Comparison of ENCODE assay signal across 8 mouse cellular contexts in the genomic region with DNA sequence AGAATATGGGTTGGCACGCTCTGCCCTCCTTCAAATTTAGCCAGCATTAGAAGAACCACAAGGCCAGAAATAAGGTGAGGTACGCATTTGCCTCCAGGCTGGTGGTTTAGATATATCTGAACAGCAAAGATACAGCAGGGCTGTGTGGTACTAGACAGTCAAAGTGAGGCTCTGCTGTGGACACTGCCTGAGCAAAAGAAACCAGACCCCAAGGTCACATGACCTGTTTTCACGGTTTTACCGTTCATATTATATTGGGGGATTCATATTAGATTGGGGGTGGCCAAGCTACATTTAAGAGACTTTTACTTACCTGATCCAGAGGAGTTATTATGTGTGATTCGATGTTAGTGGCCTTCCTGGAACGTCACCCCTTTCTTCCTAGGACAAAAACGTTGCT. TPM values are rescaled to one million over a fixed set of nuclear protein-coding genes. Genes with fewer than 3 reads are reported as not detected.
DNase-seq lines count a peak whose midpoint lies in the region; ATAC-seq and TF ChIP-seq lines count a peak whose summit lies in the region.

No protein-coding gene starts in this region.

- no peaks in the 10 kb centered on the region for H3K27me3 ChIP-seq in lung, embryonic 16.5 days (ENCODE audit: control insufficient read depth, insufficient read depth, low read depth, low read length)
- no peaks in the 10 kb centered on the region; the same call in 1 of the 2 replicates for H3K27me3 ChIP-seq in embryonic facial prominence, embryonic 12.5 days
- no peaks in the 10 kb centered on the region for H3K27me3 ChIP-seq in hindbrain, postnatal 0 days (ENCODE audit: insufficient read depth, low read length)
- peaks cover 6% of the 10 kb centered on the region; the same call in 1 of the 2 replicates for H3K27me3 ChIP-seq in midbrain, postnatal 0 days (ENCODE audit: insufficient read depth, low read length)

- H3K9me3 ChIP-seq in lung, embryonic 16.5 days (ENCODE audit: control insufficient read depth, low read length): no peaks in the 10 kb centered on the region
- H3K9me3 ChIP-seq in embryonic facial prominence, embryonic 12.5 days: no peaks in the 10 kb centered on the region
- no peaks in the 10 kb centered on the region for H3K9me3 ChIP-seq in hindbrain, postnatal 0 days (ENCODE audit: low read length)
- H3K9me3 ChIP-seq in midbrain, postnatal 0 days (ENCODE audit: low read length): no peaks in the 10 kb centered on the region

- H3K4me2 ChIP-seq in lung, embryonic 16.5 days (ENCODE audit: low read depth, low read length): peak overlapping the region; percentile 69
- peak overlapping the region; percentile 66 for H3K4me2 ChIP-seq in embryonic facial prominence, embryonic 12.5 days (replicated peaks)
- H3K4me2 ChIP-seq in hindbrain, postnatal 0 days (ENCODE audit: low read depth, low read length): peak overlapping the region; percentile 91
- peak overlapping the region; percentile 71 for H3K4me2 ChIP-seq in midbrain, postnatal 0 days (ENCODE audit: low read depth, low read length, poor library complexity, severe bottlenecking)

- H3K4me1 ChIP-seq in lung, embryonic 16.5 days (replicated peaks; ENCODE audit: control insufficient read depth, insufficient read depth, low read length): peaks cover 17% of the 10 kb centered on the region
- no peaks in the 10 kb centered on the region for H3K4me1 ChIP-seq in embryonic facial prominence, embryonic 12.5 days
- 0 out of 2 replicates have a peak, but pooled peaks cover 2% of the 10 kb centered on the region for H3K4me1 ChIP-seq in hindbrain, postnatal 0 days (ENCODE audit: insufficient read depth, low read length)
- no peaks in the 10 kb centered on the region for H3K4me1 ChIP-seq in midbrain, postnatal 0 days (ENCODE audit: insufficient read depth, low read length)

- no peaks in the 10 kb centered on the region for H3K36me3 ChIP-seq in lung, embryonic 16.5 days (ENCODE audit: control insufficient read depth, insufficient read depth, low read length)
- H3K36me3 ChIP-seq in embryonic facial prominence, embryonic 12.5 days: no peaks in the 10 kb centered on the region
- no peaks in the 10 kb centered on the region for H3K36me3 ChIP-seq in hindbrain, postnatal 0 days (ENCODE audit: insufficient read depth, low read length)
- H3K36me3 ChIP-seq in midbrain, postnatal 0 days (ENCODE audit: insufficient read depth, low read length): no peaks in the 10 kb centered on the region

- peak overlapping the region; percentile 64 for H3K4me3 ChIP-seq in lung, embryonic 16.5 days (ENCODE audit: low read length)
- peak overlapping the region; percentile 38 for H3K4me3 ChIP-seq in embryonic facial prominence, embryonic 12.5 days
- H3K4me3 ChIP-seq in hindbrain, postnatal 0 days (ENCODE audit: low read length): peak overlapping the region; percentile 47
- H3K4me3 ChIP-seq in midbrain, postnatal 0 days (ENCODE audit: low read depth, low read length): peak overlapping the region; percentile 42

- no peak for TF ChIP-seq CTCF in hindbrain, postnatal 0 days (IDR thresholded peaks at IDR 0.05; ENCODE audit: low read depth)
- TF ChIP-seq CTCF in midbrain, postnatal 0 days (IDR thresholded peaks at IDR 0.05): no peak

- ATAC-seq in lung, embryonic 16.5 days (ENCODE audit: low read depth): peak; percentile 30; the same call in 1 of the 2 replicates
- ATAC-seq in embryonic facial prominence, embryonic 12.5 days (ENCODE audit: insufficient number of reproducible peaks, insufficient read depth, low FRiP score, low TSS enrichment): no peak
- ATAC-seq in hindbrain, postnatal 0 days: no peak
- no peak for ATAC-seq in midbrain, postnatal 0 days (ENCODE audit: low FRiP score)
- ATAC-seq in frontal cortex, adult (ENCODE audit: low TSS enrichment): no peak

- H3K27ac ChIP-seq in lung, embryonic 16.5 days (ENCODE audit: low read length): peak overlapping the region; percentile 71
- no peak overlapping the region for H3K27ac ChIP-seq in embryonic facial prominence, embryonic 12.5 days
- H3K27ac ChIP-seq in hindbrain, postnatal 0 days: peak overlapping the region; percentile 59; the same call in 1 of the 2 replicates
- no peak overlapping the region for H3K27ac ChIP-seq in midbrain, postnatal 0 days (ENCODE audit: low read depth, low read length)

- 26% methylated on average over 7 of the region's 7 CpGs for WGBS in lung, embryonic 16.5 days
- 34% methylated on average over 7 of the region's 7 CpGs for WGBS in embryonic facial prominence, embryonic 12.5 days
- 38% methylated on average over 7 of the region's 7 CpGs for WGBS in hindbrain, postnatal 0 days
- WGBS in midbrain, postnatal 0 days: 35% methylated on average over 7 of the region's 7 CpGs

- no peak for DNase-seq in lung, postnatal 14 days
- no peak for DNase-seq in hindbrain, postnatal 0 days (ENCODE audit: low spot score)
- no peak for DNase-seq in midbrain, postnatal 0 days (ENCODE audit: low spot score)
- no peak for DNase-seq in cerebellum, adult 8-10 months
- DNase-seq in gastrocnemius, adult 18-20 months (ENCODE audit: low spot score): no peak

- H3K9ac ChIP-seq in lung, embryonic 16.5 days (ENCODE audit: low read length): peak overlapping the region; percentile 76
- H3K9ac ChIP-seq in embryonic facial prominence, embryonic 12.5 days: peak overlapping the region; percentile 31; the same call in 1 of the 2 replicates
- peak overlapping the region; percentile 45 for H3K9ac ChIP-seq in hindbrain, postnatal 0 days (replicated peaks; ENCODE audit: low read length)
- peak overlapping the region; percentile 39 for H3K9ac ChIP-seq in midbrain, postnatal 0 days (replicated peaks; ENCODE audit: low read length, poor library complexity, severe bottlenecking)

RNA-seq across cellular contexts. Expression of gene Irgm1, which starts 0.7 kb away (rescaled TPM):
- polyA plus RNA-seq in lung, embryonic 16.5 days (2015; fragmentation: Nextera tagmentation; extraction: Ambion mirVana): 10.6 and 14.9 TPM in 2 replicates
- 3.4 and 3.5 TPM in 2 replicates for polyA plus RNA-seq in embryonic facial prominence, embryonic 12.5 days (2016; fragmentation: Nextera tagmentation; extraction: Ambion mirVana)
- total RNA-seq in hindbrain, postnatal 0 days (2014; rRNA removed): 5.8 and 6.0 TPM in 2 replicates
- polyA plus RNA-seq in hindbrain, postnatal 0 days (2015; fragmentation: Nextera tagmentation; extraction: Ambion mirVana): 6.3 and 8.2 TPM in 2 replicates
- total RNA-seq in midbrain, postnatal 0 days (2014; rRNA removed): 6.2 and 7.6 TPM in 2 replicates
- 4.9 and 5.8 TPM in 2 replicates for polyA plus RNA-seq in midbrain, postnatal 0 days (2015; fragmentation: Nextera tagmentation; extraction: Ambion mirVana)
- total RNA-seq in gastrocnemius, adult 18-20 months (2021): 10 to 100 TPM; 12.9 to 15.7 TPM

RNA-seq across cellular contexts. Expression of gene Gm5431, which starts 31.2 kb away (rescaled TPM):
- polyA plus RNA-seq in lung, embryonic 16.5 days (2015; fragmentation: Nextera tagmentation; extraction: Ambion mirVana): 0.18 and 0.24 TPM in 2 replicates
- polyA plus RNA-seq in embryonic facial prominence, embryonic 12.5 days (2016; fragmentation: Nextera tagmentation; extraction: Ambion mirVana): 0.06 TPM in 1 of 2 replicates, not detected in the other
- 0.10 and 0.18 TPM in 2 replicates for total RNA-seq in hindbrain, postnatal 0 days (2014; rRNA removed)
- 0.08 and 0.28 TPM in 2 replicates for polyA plus RNA-seq in hindbrain, postnatal 0 days (2015; fragmentation: Nextera tagmentation; extraction: Ambion mirVana)
- 0.60 and 1.5 TPM in 2 replicates for total RNA-seq in midbrain, postnatal 0 days (2014; rRNA removed)
- 0.12 and 0.27 TPM in 2 replicates for polyA plus RNA-seq in midbrain, postnatal 0 days (2015; fragmentation: Nextera tagmentation; extraction: Ambion mirVana)
- total RNA-seq in gastrocnemius, adult 18-20 months (2021): under 1 TPM; 0.43 to 0.52 TPM

RNA-seq across cellular contexts. Expression of gene Gm12184, which starts 44.3 kb away (rescaled TPM):
- polyA plus RNA-seq in lung, embryonic 16.5 days (2015; fragmentation: Nextera tagmentation; extraction: Ambion mirVana): 1.7 and 2.6 TPM in 2 replicates
- polyA plus RNA-seq in embryonic facial prominence, embryonic 12.5 days (2016; fragmentation: Nextera tagmentation; extraction: Ambion mirVana): 6.9 and 7.0 TPM in 2 replicates
- 20.1 and 26.4 TPM in 2 replicates for total RNA-seq in hindbrain, postnatal 0 days (2014; rRNA removed)
- 5.7 and 6.0 TPM in 2 replicates for polyA plus RNA-seq in hindbrain, postnatal 0 days (2015; fragmentation: Nextera tagmentation; extraction: Ambion mirVana)
- 4.3 and 8.2 TPM in 2 replicates for total RNA-seq in midbrain, postnatal 0 days (2014; rRNA removed)
- 2.4 and 3.0 TPM in 2 replicates for polyA plus RNA-seq in midbrain, postnatal 0 days (2015; fragmentation: Nextera tagmentation; extraction: Ambion mirVana)
- 1 to 10 TPM; 1.8 to 2.5 TPM for total RNA-seq in gastrocnemius, adult 18-20 months (2021)

RNA-seq across cellular contexts. Expression of gene Trim7, which starts 44.8 kb away (rescaled TPM):
- polyA plus RNA-seq in lung, embryonic 16.5 days (2015; fragmentation: Nextera tagmentation; extraction: Ambion mirVana): 0.51 and 1.2 TPM in 2 replicates
- 0.65 and 1.5 TPM in 2 replicates for polyA plus RNA-seq in embryonic facial prominence, embryonic 12.5 days (2016; fragmentation: Nextera tagmentation; extraction: Ambion mirVana)
- 4.0 and 7.7 TPM in 2 replicates for total RNA-seq in hindbrain, postnatal 0 days (2014; rRNA removed)
- polyA plus RNA-seq in hindbrain, postnatal 0 days (2015; fragmentation: Nextera tagmentation; extraction: Ambion mirVana): 3.7 TPM in 2 replicates
- 7.7 and 8.6 TPM in 2 replicates for total RNA-seq in midbrain, postnatal 0 days (2014; rRNA removed)
- 3.4 and 3.7 TPM in 2 replicates for polyA plus RNA-seq in midbrain, postnatal 0 days (2015; fragmentation: Nextera tagmentation; extraction: Ambion mirVana)
- total RNA-seq in gastrocnemius, adult 18-20 months (2021): 10 to 100 TPM; 34.7 to 41.9 TPM

RNA-seq across cellular contexts. Expression of gene Trim41, which starts 53.6 kb away (rescaled TPM):
- polyA plus RNA-seq in lung, embryonic 16.5 days (2015; fragmentation: Nextera tagmentation; extraction: Ambion mirVana): 6.4 and 6.6 TPM in 2 replicates
- polyA plus RNA-seq in embryonic facial prominence, embryonic 12.5 days (2016; fragmentation: Nextera tagmentation; extraction: Ambion mirVana): 6.7 and 7.1 TPM in 2 replicates
- 42.1 and 43.3 TPM in 2 replicates for total RNA-seq in hindbrain, postnatal 0 days (2014; rRNA removed)
- 5.5 and 7.1 TPM in 2 replicates for polyA plus RNA-seq in hindbrain, postnatal 0 days (2015; fragmentation: Nextera tagmentation; extraction: Ambion mirVana)
- total RNA-seq in midbrain, postnatal 0 days (2014; rRNA removed): 38.9 and 41.5 TPM in 2 replicates
- polyA plus RNA-seq in midbrain, postnatal 0 days (2015; fragmentation: Nextera tagmentation; extraction: Ambion mirVana): 5.0 and 5.1 TPM in 2 replicates
- 10 to 100 TPM; 15.7 to 22.6 TPM for total RNA-seq in gastrocnemius, adult 18-20 months (2021)

Comparison
In these comparisons a context has a peak if more than half of its experiments do, and no peak if none do; other contexts are left out.
1. H3K27ac ChIP-seq: peak in lung, embryonic 16.5 days (single experiment) and hindbrain, postnatal 0 days (single experiment); none in embryonic facial prominence, embryonic 12.5 days (single experiment) and midbrain, postnatal 0 days (single experiment).
2. Peak in every context shown above with its lines, with median percentiles within 50 percentile points of each other: H3K4me2 ChIP-seq, H3K4me3 ChIP-seq and H3K9ac ChIP-seq.